Mouse (Mus musculus) WW6 (cell line): ENCODE results near the gene Gnb5.
"Not testable (repeated sequence)": the region's sequence is repeated elsewhere in the genome, so short reads cannot be mapped to it uniquely, and the experiment has no call there.

Source experiments
- DNase-seq: peaks from one replicate; pipeline ENCODE4 v3.0.0-alpha.2; 2013; ENCODE audit warnings: low read depth, low spot score

Gnb5 gene

GRCm38 (mm10) chr9:75361699-75362098, 55.6 kb downstream of the Gnb5 start:
- no peak for DNase-seq

GRCm38 (mm10) chr9:75362201-75362600, 56.1 kb downstream of the Gnb5 start:
- DNase-seq, result no peak

- DNase-seq, result no peak
Measured at GRCm38 (mm10) chr9:75363001-75363400, 56.9 kb downstream of the Gnb5 start.

- not testable (repeated sequence) for DNase-seq
Measured at GRCm38 (mm10) chr9:75363702-75364101, 57.6 kb downstream of the Gnb5 start.

- DNase-seq, result no peak
Measured at GRCm38 (mm10) chr9:75365195-75365594, 59.1 kb downstream of the Gnb5 start.

- no peak for DNase-seq
Measured at GRCm38 (mm10) chr9:75366191-75366590, 60.1 kb downstream of the Gnb5 start.

- DNase-seq, result no peak
Measured at GRCm38 (mm10) chr9:75368779-75369178, 62.7 kb downstream of the Gnb5 start.

- DNase-seq, result no peak
Measured at GRCm38 (mm10) chr9:75375606-75376005, 69.5 kb downstream of the Gnb5 start.

- no peak for DNase-seq
Measured at GRCm38 (mm10) chr9:75376428-75376827, 70.3 kb downstream of the Gnb5 start.

GRCm38 (mm10) chr9:75378774-75379173, 72.7 kb downstream of the Gnb5 start:
- DNase-seq, result no peak

GRCm38 (mm10) chr9:75382825-75383224, 76.7 kb downstream of the Gnb5 start:
- DNase-seq, result no peak

- DNase-seq, result no peak
Measured at GRCm38 (mm10) chr9:75383785-75384184, 77.7 kb downstream of the Gnb5 start.

- no peak for DNase-seq
Measured at GRCm38 (mm10) chr9:75384337-75384962, 78.4 kb downstream of the Gnb5 start.

- DNase-seq, result no peak
Measured at GRCm38 (mm10) chr9:75385218-75385974, 79.3 kb downstream of the Gnb5 start.

- DNase-seq, result no peak
Measured at GRCm38 (mm10) chr9:75393251-75393650, 87.2 kb downstream of the Gnb5 start.
